Mouse (Mus musculus): ENCODE data around the gene Dhx35.

Dhx35 gene

GRCm38 (mm10) chr2:158803575-158803974 lies 9.0 kb downstream of the Dhx35 start:
- no peak for DNase-seq (ENCODE audit: low read depth, low spot score)

GRCm38 (mm10) chr2:158815686-158816085 lies 21.1 kb downstream of the Dhx35 start:
- no peak for DNase-seq (ENCODE audit: low read depth, low spot score)

- DNase-seq (ENCODE audit: low read depth, low spot score) = no peak
Observed at GRCm38 (mm10) chr2:158816239-158816638, 21.6 kb downstream of the Dhx35 start.

GRCm38 (mm10) chr2:158817708-158818107 lies 23.1 kb downstream of the Dhx35 start:
- no peak for DNase-seq (ENCODE audit: low read depth, low spot score)

GRCm38 (mm10) chr2:158828124-158828523 lies 33.5 kb downstream of the Dhx35 start:
- DNase-seq (ENCODE audit: low read depth, low spot score) = no peak

- no peak for DNase-seq (ENCODE audit: low read depth, low spot score)
Observed at GRCm38 (mm10) chr2:158829746-158830145, 35.1 kb downstream of the Dhx35 start.

GRCm38 (mm10) chr2:158833221-158833620 lies 38.6 kb downstream of the Dhx35 start:
- no peak for DNase-seq (ENCODE audit: low read depth, low spot score)

GRCm38 (mm10) chr2:158833645-158834044 lies 39.0 kb downstream of the Dhx35 start:
- DNase-seq (ENCODE audit: low read depth, low spot score) = no peak

GRCm38 (mm10) chr2:158843287-158843686 lies 48.7 kb downstream of the Dhx35 start:
- no peak for DNase-seq (ENCODE audit: low read depth, low spot score)

GRCm38 (mm10) chr2:158845031-158845430 lies 50.4 kb downstream of the Dhx35 start:
- DNase-seq (ENCODE audit: low read depth, low spot score) = no peak

GRCm38 (mm10) chr2:158846208-158846607 lies 51.6 kb downstream of the Dhx35 start:
- no peak for DNase-seq (ENCODE audit: low read depth, low spot score)

- DNase-seq (ENCODE audit: low read depth, low spot score) = no peak
Observed at GRCm38 (mm10) chr2:158847991-158848390, 53.4 kb downstream of the Dhx35 start.

- peak; percentile 12 for DNase-seq (ENCODE audit: low read depth, low spot score)
Observed at GRCm38 (mm10) chr2:158849416-158849815, 54.8 kb downstream of the Dhx35 start.

- peak; percentile 55 for DNase-seq (ENCODE audit: low read depth, low spot score)
Observed at GRCm38 (mm10) chr2:158852579-158852978, 58.0 kb downstream of the Dhx35 start.

- DNase-seq (ENCODE audit: low read depth, low spot score) = no peak
Observed at GRCm38 (mm10) chr2:158856896-158857499, 62.4 kb downstream of the Dhx35 start.

GRCm38 (mm10) chr2:158857579-158857978 lies 63.0 kb downstream of the Dhx35 start:
- DNase-seq (ENCODE audit: low read depth, low spot score) = no peak

- DNase-seq (ENCODE audit: low read depth, low spot score) = no peak
Observed at GRCm38 (mm10) chr2:158861115-158861514, 66.5 kb downstream of the Dhx35 start.

GRCm38 (mm10) chr2:158863341-158864125 lies 68.9 kb downstream of the Dhx35 start:
- DNase-seq (ENCODE audit: low read depth, low spot score) = peak; percentile 84

GRCm38 (mm10) chr2:158864126-158864458 lies 69.5 kb downstream of the Dhx35 start:
- DNase-seq (ENCODE audit: low read depth, low spot score) = no peak

- DNase-seq (ENCODE audit: low read depth, low spot score) = peak; percentile 79
Observed at GRCm38 (mm10) chr2:158865358-158865757, 70.8 kb downstream of the Dhx35 start.

- DNase-seq (ENCODE audit: low read depth, low spot score) = peak; percentile 55
Observed at GRCm38 (mm10) chr2:158886571-158886970, 92.0 kb downstream of the Dhx35 start.

GRCm38 (mm10) chr2:158888531-158888930 lies 93.9 kb downstream of the Dhx35 start:
- no peak for DNase-seq (ENCODE audit: low read depth, low spot score)

- no peak for DNase-seq (ENCODE audit: low read depth, low spot score)
Observed at GRCm38 (mm10) chr2:158889201-158889600, 94.6 kb downstream of the Dhx35 start.

Measured in CD4-positive, CD25-positive, alpha-beta regulatory T cell, adult 2 months (primary cell).